Mouse (Mus musculus) limb, embryonic 14.5 days (tissue): ENCODE measurements around the gene Tlk1. TPM values are rescaled to one million over a fixed set of nuclear protein-coding genes. Genes with fewer than 3 reads are reported as not detected.

Experiments used
- ATAC-seq: fragments of 200-750 bp; cut with Nextera tagmentation; 2 replicates; pipeline ENCODE4 v1.8.0; 2017; ENCODE audit warnings: low read depth, moderate number of reproducible peaks, moderate TSS enrichment; ENCODE audit not compliant: low FRiP score
- DNase-seq: peaks from one replicate; pipeline ENCODE4 v3.0.0-alpha.2; 2015; ENCODE audit warnings: low spot score
- H3K27ac ChIP-seq: fragments of 300-500 bp; sonication (generic); replicated peaks from 2 replicates; pipeline ENCODE4 v1.5.1; 2014; ENCODE audit warnings: low read depth, mild to moderate bottlenecking, low read length, moderate library complexity, mixed read lengths
- H3K27me3 ChIP-seq: fragments of 300-500 bp; sonication (generic); 2 replicates; pipeline ENCODE4 v1.6.1; 2014; ENCODE audit warnings: low read length, mixed read lengths; ENCODE audit not compliant: control insufficient read depth, insufficient read depth
- H3K36me3 ChIP-seq: fragments of 300-500 bp; sonication (generic); 2 replicates; pipeline ENCODE4 v1.6.1; 2014; ENCODE audit warnings: mild to moderate bottlenecking, low read length, moderate library complexity, mixed read lengths; ENCODE audit not compliant: control insufficient read depth, insufficient read depth
- H3K4me1 ChIP-seq: fragments of 300-500 bp; sonication (generic); 2 replicates; pipeline ENCODE4 v1.6.1; 2014; ENCODE audit warnings: antibody characterized with exemption, low read length, mixed read lengths; ENCODE audit not compliant: control insufficient read depth, insufficient read depth
- H3K4me2 ChIP-seq: fragments of 300-500 bp; sonication (generic); replicated peaks from 2 replicates; pipeline ENCODE4 v1.6.1; 2014; ENCODE audit warnings: low read depth, mild to moderate bottlenecking, low read length, moderate library complexity; ENCODE audit not compliant: severe bottlenecking
- H3K4me3 ChIP-seq: fragments of 300-500 bp; sonication (generic); replicated peaks from 2 replicates; pipeline ENCODE4 v1.5.1; 2014; ENCODE audit warnings: low read length
- H3K9ac ChIP-seq: fragments of 300-500 bp; sonication (generic); 2 replicates; pipeline ENCODE4 v1.6.1; 2014; ENCODE audit warnings: mild to moderate bottlenecking, low read depth, low read length, moderate library complexity; ENCODE audit not compliant: severe bottlenecking
- H3K9me3 ChIP-seq: fragments of 300-500 bp; sonication (generic); 2 replicates; pipeline ENCODE4 v1.6.1; 2016; ENCODE audit warnings: low read length; ENCODE audit not compliant: control insufficient read depth
- POLR2A ChIP-seq: fragments of 200-500 bp; IDR thresholded peaks from 2 replicates; pipeline ENCODE4 v1.8.0; 2012; ENCODE audit warnings: inconsistent platforms, mild to moderate bottlenecking, moderate library complexity, borderline replicate concordance; ENCODE audit not compliant: insufficient read depth, insufficient read length; ENCODE audit errors: extremely low read depth
- WGBS: fragments of 180-500 bp; shearing (Covaris S2); extraction: QIAGEN DNeasy Blood & Tissue Kit; methylation state at CpG from one replicate; pipeline ENCODE4 v1.1.7; 2014; 5-methylcytosine and 5-hydroxymethylcytosine counted together
- polyA plus RNA-seq, 2 experiments: library from polyadenylated mRNA; depleted of rRNA in 1 of 2; stranded (reverse) in 1 of 2; unstranded in 1 of 2; fragments of >200 nt; fragmentation: Nextera tagmentation in 1 of 2; extraction: Ambion mirVana in 1 of 2; gene quantifications; 2 replicates each; pipeline versions ENCODE4 v1.2.1 to v1.2.3; 2012 to 2014

The Tlk1 gene
- polyA plus RNA-seq, 2 experiments = 34.1 to 39.1 TPM

DNA sequence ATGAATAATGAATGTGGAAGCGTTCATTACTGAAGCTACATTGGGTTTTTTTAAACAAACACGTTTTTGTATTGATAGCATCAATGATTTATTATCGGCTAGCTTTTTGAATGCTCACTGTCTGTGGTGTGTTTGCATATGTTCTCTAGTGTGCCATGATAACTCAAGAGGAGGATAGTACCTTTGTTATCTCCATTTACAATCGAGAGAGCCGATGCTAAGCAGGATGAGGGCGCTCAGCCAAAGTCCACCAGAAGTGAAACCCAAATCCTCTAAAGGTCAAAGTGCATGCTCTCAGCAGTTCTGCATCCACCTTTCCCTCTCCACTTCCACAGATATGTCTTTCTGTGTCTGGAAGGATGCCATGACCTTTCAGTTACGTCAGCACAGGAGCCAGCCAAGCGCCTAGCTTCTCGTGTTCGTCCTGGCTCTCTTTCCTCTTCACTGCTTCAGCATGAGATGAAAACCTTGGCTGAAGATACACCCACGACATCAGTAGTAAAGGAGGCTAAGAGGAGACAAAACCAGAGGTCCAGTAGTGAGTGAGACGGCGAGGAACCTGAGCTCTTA lies 16.6 kb upstream of the Tlk1 start:
- Histone ChIP-seq H3K4me1 (no peaks in the 10 kb centered on the region), H3K9ac (no peak overlapping the region), H3K4me3 (no peak overlapping the region), H3K9me3 (no peaks in the 10 kb centered on the region), H3K27me3 (no peaks in the 10 kb centered on the region), H3K36me3 (no peaks in the 10 kb centered on the region), H3K4me2 (no peak overlapping the region), H3K27ac (no peak overlapping the region)
- WGBS = 71% methylated on average over 13 of the region's 13 CpGs
- no peak for TF ChIP-seq POLR2A
- DNase-seq = no peak
- ATAC-seq = no peak

- H3K9ac ChIP-seq = no peak overlapping the region
- no peaks in the 10 kb centered on the region for H3K9me3 ChIP-seq
- no peaks in the 10 kb centered on the region for H3K36me3 ChIP-seq
- ATAC-seq (no peak), DNase-seq (peak; percentile 24)
- no peaks in the 10 kb centered on the region for H3K4me1 ChIP-seq
- H3K27ac ChIP-seq = no peak overlapping the region
- H3K4me3 ChIP-seq = no peak overlapping the region
- H3K27me3 ChIP-seq = no peaks in the 10 kb centered on the region
- H3K4me2 ChIP-seq = no peak overlapping the region
- no peak for TF ChIP-seq POLR2A
- WGBS = 31% methylated on average over 12 of the region's 12 CpGs
Measured at GRCm38 (mm10) chr2:70838536-70839216, 13.1 kb upstream of the Tlk1 start.

- no peaks in the 10 kb centered on the region for H3K9me3 ChIP-seq
- H3K36me3 ChIP-seq = no peaks in the 10 kb centered on the region
- no peak overlapping the region for H3K9ac ChIP-seq
- WGBS = 74% methylated on average over 4 of the region's 4 CpGs
- no peaks in the 10 kb centered on the region for H3K27me3 ChIP-seq
- TF ChIP-seq POLR2A = no peak
- H3K4me1 ChIP-seq = no peaks in the 10 kb centered on the region
- DNase-seq = no peak
- no peak overlapping the region for H3K4me3 ChIP-seq
- no peak overlapping the region for H3K4me2 ChIP-seq
- no peak overlapping the region for H3K27ac ChIP-seq
- ATAC-seq = no peak
Measured at GRCm38 (mm10) chr2:70836306-70836651, 10.8 kb upstream of the Tlk1 start.

DNA sequence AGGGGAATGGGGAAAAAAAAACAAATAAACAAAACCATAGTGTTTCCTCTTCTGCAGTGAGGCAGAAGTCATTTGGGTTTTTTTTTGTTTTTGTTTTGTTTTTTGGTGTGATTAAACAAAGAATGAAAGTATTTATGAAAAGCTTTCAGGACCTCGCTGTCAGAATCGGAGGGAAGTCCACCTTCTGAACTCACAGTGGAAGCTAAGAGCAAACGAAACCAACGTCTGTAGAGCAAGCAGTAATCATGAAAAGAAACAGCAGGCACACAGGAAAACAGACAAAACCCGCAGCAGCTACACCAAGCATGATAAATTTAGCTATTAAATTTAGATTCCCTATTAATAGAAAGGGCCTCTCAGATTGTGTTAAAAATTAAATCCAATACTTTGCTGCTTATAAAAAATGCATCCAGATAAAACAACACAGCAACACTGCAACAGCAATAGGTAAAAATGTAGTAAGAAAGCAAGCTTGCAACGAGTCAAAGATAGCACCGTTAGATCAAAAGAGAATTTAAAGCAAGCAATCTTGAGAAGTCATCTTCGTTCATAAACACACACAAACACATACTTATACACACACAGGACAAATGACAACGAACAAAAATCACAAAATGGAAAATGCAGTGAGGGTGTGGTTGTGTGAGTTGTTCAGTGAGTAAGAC lies 10.2 kb upstream of the Tlk1 start:
- ATAC-seq (no peak), DNase-seq (no peak)
- no peak overlapping the region for H3K9ac ChIP-seq
- TF ChIP-seq POLR2A = no peak
- H3K27me3 ChIP-seq = no peaks in the 10 kb centered on the region
- no peak overlapping the region for H3K4me3 ChIP-seq
- H3K4me1 ChIP-seq = no peaks in the 10 kb centered on the region
- H3K27ac ChIP-seq = no peak overlapping the region
- 68% methylated on average over 9 of the region's 9 CpGs for WGBS
- no peaks in the 10 kb centered on the region for H3K36me3 ChIP-seq
- H3K9me3 ChIP-seq = no peaks in the 10 kb centered on the region
- H3K4me2 ChIP-seq = no peak overlapping the region

DNA sequence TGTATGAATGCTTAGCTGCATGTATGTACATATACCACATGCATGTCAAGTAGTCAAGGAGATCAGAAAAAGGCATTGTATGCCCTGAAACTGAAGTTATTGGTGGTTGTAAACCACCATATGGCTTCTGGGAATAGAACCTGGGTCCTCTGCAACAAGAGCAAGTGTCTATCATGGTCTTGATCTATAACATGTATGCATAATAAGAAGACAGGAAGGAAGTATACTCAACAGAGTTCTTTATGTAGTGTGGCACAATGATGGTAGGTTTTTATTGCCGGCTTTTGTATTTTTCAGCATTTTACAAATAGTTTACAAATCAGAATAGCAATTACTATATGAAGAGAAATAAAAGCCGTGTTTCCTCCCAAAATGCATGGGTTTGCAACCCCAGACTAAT lies 9.7 kb upstream of the Tlk1 start:
- no peak for DNase-seq
- Histone ChIP-seq H3K27ac (no peak overlapping the region), H3K4me2 (no peak overlapping the region), H3K36me3 (no peaks in the 10 kb centered on the region), H3K4me3 (no peak overlapping the region), H3K27me3 (no peaks in the 10 kb centered on the region), H3K9ac (no peak overlapping the region), H3K4me1 (no peaks in the 10 kb centered on the region), H3K9me3 (no peaks in the 10 kb centered on the region)
- TF ChIP-seq POLR2A = no peak
- no peak for ATAC-seq
- WGBS = 84% methylated on average over 2 of the region's 2 CpGs
